Mouse (Mus musculus): ENCODE measurements around the gene Pik3r5. TPM values are rescaled to one million over a fixed set of nuclear protein-coding genes. Genes with fewer than 3 reads are reported as not detected.

Gene Pik3r5
- total RNA-seq (2021) = 1 to 10 TPM; 4.0 to 4.1 TPM
- long read RNA-seq, experiment 1 = 0 reads
- long read RNA-seq, experiment 2, full-length matches to known transcripts = 1 of 4 reads
- long read RNA-seq, experiment 2, partial matches to known transcripts = 3 of 4 reads
- long read RNA-seq, experiment 2, other reads (novel, unspliced or antisense) = 0 of 4 reads

DNA sequence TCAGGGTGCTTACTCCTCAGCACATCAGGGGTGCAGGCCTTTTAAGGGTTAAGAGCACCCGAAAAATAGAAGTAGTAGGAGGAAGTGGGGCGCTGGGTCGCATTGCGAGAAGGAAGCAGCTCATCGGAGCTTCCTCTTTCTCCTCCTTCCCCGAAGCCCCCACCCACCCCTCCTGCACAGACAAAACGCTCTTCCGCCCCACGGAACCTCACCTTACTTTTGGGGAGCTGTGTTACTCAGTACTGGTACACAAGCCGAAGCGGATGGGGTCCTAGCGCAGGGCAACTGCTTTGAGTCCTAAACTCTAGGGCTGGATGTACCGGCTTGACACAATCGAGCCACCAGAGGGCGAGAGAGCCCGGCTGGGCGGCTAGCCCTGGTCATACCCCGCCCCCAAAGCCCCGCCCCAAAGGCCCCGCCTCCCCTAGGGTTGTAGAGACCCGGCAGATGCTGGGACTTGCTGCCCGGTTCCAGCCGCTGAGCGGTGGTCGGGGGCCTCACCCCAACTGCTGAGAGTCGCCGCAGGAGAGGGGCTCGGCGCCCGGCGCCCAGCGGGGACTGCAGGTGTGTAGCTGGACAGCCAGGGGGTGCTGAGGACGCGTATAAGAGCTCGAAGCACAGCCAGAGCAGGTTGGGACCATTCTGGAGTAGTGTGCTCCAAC lies at the start of gene Pik3r5:
Gene Pik3r5 (plus strand): TSS at position 423 of the 662 bp plus-strand sequence.
- DNase-seq (ENCODE audit: low spot score in 2 of 2) = peak; percentile 47 to 74
- intact Hi-C loops (cut with DNase I) = no loop called here

DNA sequence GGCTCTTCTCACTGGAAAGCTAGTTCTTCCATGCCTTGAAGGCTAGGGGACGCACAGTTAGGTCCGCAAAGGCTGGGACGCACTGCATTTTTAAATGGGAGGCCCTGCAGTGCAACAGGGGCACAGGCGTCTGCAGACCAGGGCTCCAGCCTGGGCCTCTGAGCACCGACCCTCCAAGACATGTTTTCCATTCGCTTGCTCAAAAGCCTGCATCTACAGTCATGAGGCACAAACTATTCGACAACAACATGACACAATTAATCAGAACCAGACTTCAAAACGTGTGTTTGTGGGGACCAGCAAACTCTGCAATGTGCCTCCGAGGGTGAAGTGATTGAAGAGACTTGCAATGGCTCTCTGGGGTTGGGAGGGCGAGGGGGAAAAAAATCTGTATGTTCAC lies 48.4 kb upstream of the Pik3r5 start:
- no peak for DNase-seq (ENCODE audit: low spot score in 2 of 2)
- intact Hi-C loops (cut with DNase I) = no loop called here

DNA sequence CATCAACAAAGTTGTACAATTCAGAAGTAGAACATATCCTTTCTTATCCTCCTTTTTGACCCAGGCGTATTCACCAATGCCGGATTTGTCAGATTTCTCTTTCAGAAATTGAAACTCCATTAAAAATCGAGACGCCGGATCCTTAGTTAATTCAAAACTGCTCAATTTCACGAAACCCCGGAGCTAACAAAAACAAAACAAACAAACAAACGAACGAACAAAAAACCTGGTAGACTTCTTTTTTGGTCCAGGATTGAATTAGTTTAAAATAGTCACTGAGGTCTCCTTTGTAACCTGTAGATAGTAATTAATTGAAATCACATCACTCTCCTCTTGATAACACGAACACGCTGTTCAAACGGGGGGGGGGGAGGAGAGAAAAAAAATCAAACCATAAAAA lies 47.8 kb upstream of the Pik3r5 start:
- DNase-seq (ENCODE audit: low spot score in 2 of 2) = no peak
- intact Hi-C loops (cut with DNase I) = no loop called here

- intact Hi-C loops (cut with DNase I) = no loop called here
Observed at GRCm38 (mm10) chr11:68384592-68385020, 47.3 kb upstream of the Pik3r5 start.

GRCm38 (mm10) chr11:68385021-68385821 lies 46.7 kb upstream of the Pik3r5 start:
- no peak for DNase-seq (ENCODE audit: low spot score in 2 of 2)

More at GRCm38 (mm10) chr11:68384592-68385020, 47.3 kb upstream of the Pik3r5 start:
- no peak for DNase-seq (ENCODE audit: low spot score in 2 of 2)

DNA sequence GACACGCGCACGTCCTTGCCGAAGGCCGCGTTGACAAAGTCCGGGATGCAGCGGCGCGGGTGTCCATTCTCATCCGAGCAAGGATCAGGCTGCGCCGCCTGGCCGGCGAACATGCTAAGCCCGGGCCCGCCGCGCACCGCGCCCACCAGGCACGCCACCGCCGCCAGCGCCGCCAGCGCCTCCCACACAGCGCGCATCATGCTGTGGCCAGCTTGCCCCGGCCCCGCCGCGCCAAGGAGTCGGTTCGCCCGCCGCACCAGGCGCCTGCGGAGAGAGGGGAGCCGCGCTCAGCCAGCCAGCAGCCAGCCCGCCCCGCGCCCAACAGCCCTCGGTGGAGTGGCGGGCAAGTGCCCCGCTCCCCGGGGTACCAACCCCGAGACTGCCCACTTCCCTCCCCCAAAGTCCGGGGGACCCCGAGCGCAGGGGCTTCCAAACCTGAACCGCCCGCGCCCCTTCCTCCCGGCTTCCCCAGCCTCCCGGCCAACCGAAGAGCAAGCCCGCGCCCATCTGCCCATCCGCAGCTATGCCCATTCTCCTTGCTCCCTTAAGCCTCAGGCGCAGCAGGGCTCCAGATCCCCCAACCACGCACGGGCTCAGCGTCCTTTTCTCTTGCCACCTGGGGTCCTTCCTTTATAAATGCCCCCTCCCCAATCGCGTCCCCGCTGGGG lies 45.9 kb upstream of the Pik3r5 start:
- intact Hi-C loops (cut with DNase I) = no loop called here

More at GRCm38 (mm10) chr11:68385021-68385821, 46.7 kb upstream of the Pik3r5 start:
- intact Hi-C loops (cut with DNase I) = no loop called here

GRCm38 (mm10) chr11:68386589-68387440 lies 45.1 kb upstream of the Pik3r5 start:
- intact Hi-C loops (cut with DNase I) = no loop called here
- DNase-seq (ENCODE audit: low spot score in 2 of 2) = peak in 1 of 2 experiments; percentile 27

More for the DNA sequence above, 45.9 kb upstream of the Pik3r5 start:
- DNase-seq (ENCODE audit: low spot score in 2 of 2) = no peak

GRCm38 (mm10) chr11:68387441-68387760 lies 44.5 kb upstream of the Pik3r5 start:
- intact Hi-C loops (cut with DNase I) = no loop called here
- DNase-seq (ENCODE audit: low spot score in 2 of 2) = no peak

- no peak for DNase-seq (ENCODE audit: low spot score in 2 of 2)
- intact Hi-C loops (cut with DNase I) = no loop called here
Observed at GRCm38 (mm10) chr11:68387971-68388654, 43.8 kb upstream of the Pik3r5 start.

DNA sequence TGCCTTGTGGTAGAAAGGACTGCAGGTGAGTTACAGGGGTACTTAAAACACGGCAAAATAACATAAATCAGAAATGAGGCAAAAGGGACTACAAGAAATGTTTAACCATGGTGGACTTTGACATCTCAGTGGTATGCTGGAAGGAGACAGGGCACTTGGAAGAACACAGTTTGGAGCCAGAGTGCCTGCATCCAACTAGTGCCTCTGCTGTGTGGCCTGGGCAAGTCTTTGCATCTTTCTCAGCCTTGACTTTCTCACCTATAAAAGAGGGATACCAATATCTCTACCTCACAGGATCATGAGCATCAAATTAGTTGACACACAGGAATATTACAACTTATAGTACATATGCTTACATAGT lies 43.3 kb upstream of the Pik3r5 start:
- intact Hi-C loops (cut with DNase I) = no loop called here
- DNase-seq (ENCODE audit: low spot score in 2 of 2) = no peak

- DNase-seq (ENCODE audit: low spot score in 2 of 2) = no peak
- intact Hi-C loops (cut with DNase I) = no loop called here
Observed at GRCm38 (mm10) chr11:68389621-68390020, 42.3 kb upstream of the Pik3r5 start.

DNA sequence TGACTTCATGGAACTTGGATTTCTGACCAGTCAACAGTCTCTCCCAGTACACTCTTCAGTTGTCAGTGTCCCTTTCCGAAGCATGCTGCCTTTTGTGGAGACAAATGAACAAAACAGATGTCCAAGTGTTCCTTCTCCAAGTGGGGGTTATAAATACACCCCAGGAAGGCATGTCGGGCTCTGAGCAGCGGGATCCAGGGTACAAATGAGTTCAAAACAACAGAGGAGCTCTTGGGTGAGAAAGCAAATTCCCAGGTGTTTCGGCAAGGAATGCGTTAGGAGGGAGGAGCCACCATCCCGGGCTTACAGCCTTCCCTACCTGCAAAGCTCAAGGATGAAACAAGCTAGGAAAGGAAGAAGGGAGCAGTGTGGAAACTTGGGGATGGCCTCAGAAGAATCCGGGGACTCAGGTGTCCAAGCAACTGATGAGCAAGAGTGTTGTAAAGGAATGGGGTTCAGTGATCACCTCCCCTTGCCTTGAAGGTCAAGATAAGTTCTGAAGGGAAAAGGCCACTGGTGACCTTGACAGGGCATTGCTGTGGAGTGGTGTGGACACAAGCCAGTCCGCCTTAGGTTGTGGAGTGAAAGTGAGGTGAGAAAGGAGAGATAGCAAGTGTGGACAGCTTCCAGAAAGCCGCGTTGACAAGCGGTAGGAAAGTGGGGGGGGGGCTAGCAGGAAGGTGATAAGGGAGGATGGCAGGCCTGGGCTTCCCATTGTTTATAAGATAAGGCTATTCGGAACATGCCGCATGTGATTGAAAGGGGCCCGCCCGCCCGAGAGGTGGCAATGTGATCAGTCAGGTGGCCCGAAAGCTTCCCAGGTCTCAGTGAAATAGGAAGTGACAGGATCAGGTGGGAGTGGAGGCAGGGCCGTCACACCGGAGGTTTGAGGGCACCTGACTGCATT lies 41.3 kb upstream of the Pik3r5 start:
- intact Hi-C loops (cut with DNase I) = no loop called here
- DNase-seq (ENCODE audit: low spot score in 2 of 2) = no peak

GRCm38 (mm10) chr11:68393897-68394490 lies 37.9 kb upstream of the Pik3r5 start:
- intact Hi-C loops (cut with DNase I) = no loop called here
- DNase-seq (ENCODE audit: low spot score in 2 of 2) = no peak

DNA sequence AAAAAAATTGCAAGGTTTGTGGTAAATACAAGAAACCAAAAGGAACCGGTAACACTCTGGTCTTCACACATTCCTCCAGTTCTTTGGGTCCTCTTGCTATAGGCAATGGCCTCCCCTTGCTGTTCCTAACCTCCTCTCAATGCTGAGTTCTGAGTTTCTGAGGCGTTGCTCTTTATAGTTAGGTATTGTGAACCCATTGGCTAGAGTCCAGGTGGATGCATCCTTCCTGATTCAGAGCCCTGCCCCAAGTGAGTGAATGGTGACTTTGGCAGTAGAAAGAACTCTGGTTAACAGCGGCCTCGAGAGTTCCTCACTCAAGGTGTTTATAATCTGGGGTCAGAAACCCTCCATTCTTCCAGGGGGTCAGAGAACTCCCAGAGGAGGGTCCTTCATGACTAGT lies 37.2 kb upstream of the Pik3r5 start:
- no peak for DNase-seq (ENCODE audit: low spot score in 2 of 2)
- intact Hi-C loops (cut with DNase I) = no loop called here

DNA sequence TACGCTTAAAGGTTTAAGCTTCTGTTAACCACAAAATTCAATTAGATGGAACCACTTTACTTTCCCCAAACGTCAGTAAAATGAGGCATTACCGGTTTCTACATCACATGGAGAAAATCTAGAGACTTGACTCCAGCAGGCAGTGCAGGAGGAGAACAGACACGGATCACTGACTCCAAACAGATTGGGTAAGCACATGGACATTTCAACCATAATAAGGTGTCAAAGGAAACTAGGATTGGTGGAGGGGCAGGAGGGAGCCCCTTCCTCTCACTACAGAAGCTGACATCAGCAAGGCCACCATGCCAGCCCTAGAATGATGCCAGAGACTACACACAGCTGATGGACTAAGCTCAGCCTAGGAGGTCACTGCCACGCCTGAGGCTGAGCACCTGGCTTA lies 36.4 kb upstream of the Pik3r5 start:
- DNase-seq (ENCODE audit: low spot score in 2 of 2) = no peak
- intact Hi-C loops (cut with DNase I) = no loop called here

- DNase-seq (ENCODE audit: low spot score in 2 of 2) = no peak
- intact Hi-C loops (cut with DNase I) = no loop called here
Observed at GRCm38 (mm10) chr11:68398891-68399547, 32.9 kb upstream of the Pik3r5 start.

- DNase-seq (ENCODE audit: low spot score in 2 of 2) = peak in 1 of 2 experiments; percentile 19
- intact Hi-C loops (cut with DNase I) = loop anchor here (10.0 kb wide), 1 partner anchor 575 kb away; no protein-coding TSS in a partner anchor
Observed at GRCm38 (mm10) chr11:68399548-68400020, 32.3 kb upstream of the Pik3r5 start.
